Mouse (Mus musculus): ENCODE measurements around the gene Selenoi.

Gene Selenoi

GRCm38 (mm10) chr5:30233979-30234378 lies 1.6 kb downstream of the Selenoi start:
- ATAC-seq (ENCODE audit: insufficient number of reproducible peaks, low FRiP score, low TSS enrichment): no peak

GRCm38 (mm10) chr5:30235641-30236126 lies 3.3 kb downstream of the Selenoi start:
- ATAC-seq (ENCODE audit: insufficient number of reproducible peaks, low FRiP score, low TSS enrichment): no peak

- ATAC-seq (ENCODE audit: insufficient number of reproducible peaks, low FRiP score, low TSS enrichment): no peak
Measured at GRCm38 (mm10) chr5:30238533-30238932, 6.2 kb downstream of the Selenoi start.

GRCm38 (mm10) chr5:30240552-30240951 lies 8.2 kb downstream of the Selenoi start:
- ATAC-seq (ENCODE audit: insufficient number of reproducible peaks, low FRiP score, low TSS enrichment): no peak

- no peak for ATAC-seq (ENCODE audit: insufficient number of reproducible peaks, low FRiP score, low TSS enrichment)
Measured at GRCm38 (mm10) chr5:30242410-30242809, 10.0 kb downstream of the Selenoi start.

GRCm38 (mm10) chr5:30243741-30244140 lies 11.4 kb downstream of the Selenoi start:
- ATAC-seq (ENCODE audit: insufficient number of reproducible peaks, low FRiP score, low TSS enrichment): no peak

GRCm38 (mm10) chr5:30245861-30246416 lies 13.6 kb downstream of the Selenoi start:
- ATAC-seq (ENCODE audit: insufficient number of reproducible peaks, low FRiP score, low TSS enrichment): no peak

- ATAC-seq (ENCODE audit: insufficient number of reproducible peaks, low FRiP score, low TSS enrichment): no peak
Measured at GRCm38 (mm10) chr5:30247666-30248065, 15.3 kb downstream of the Selenoi start.

GRCm38 (mm10) chr5:30255567-30256354 lies 23.4 kb downstream of the Selenoi start:
- no peak for ATAC-seq (ENCODE audit: insufficient number of reproducible peaks, low FRiP score, low TSS enrichment)

GRCm38 (mm10) chr5:30258776-30259175 lies 26.4 kb downstream of the Selenoi start:
- ATAC-seq (ENCODE audit: insufficient number of reproducible peaks, low FRiP score, low TSS enrichment): peak; percentile 87

- ATAC-seq (ENCODE audit: insufficient number of reproducible peaks, low FRiP score, low TSS enrichment): no peak
Measured at GRCm38 (mm10) chr5:30270571-30271190, 38.3 kb downstream of the Selenoi start.

- ATAC-seq (ENCODE audit: insufficient number of reproducible peaks, low FRiP score, low TSS enrichment): no peak
Measured at GRCm38 (mm10) chr5:30271599-30272281, 39.4 kb downstream of the Selenoi start.

- ATAC-seq (ENCODE audit: insufficient number of reproducible peaks, low FRiP score, low TSS enrichment): no peak
Measured at GRCm38 (mm10) chr5:30276361-30276760, 44.0 kb downstream of the Selenoi start.

- no peak for ATAC-seq (ENCODE audit: insufficient number of reproducible peaks, low FRiP score, low TSS enrichment)
Measured at GRCm38 (mm10) chr5:30278952-30279351, 46.6 kb downstream of the Selenoi start.

- no peak for ATAC-seq (ENCODE audit: insufficient number of reproducible peaks, low FRiP score, low TSS enrichment)
Measured at GRCm38 (mm10) chr5:30279446-30279845, 47.1 kb downstream of the Selenoi start.

- no peak for ATAC-seq (ENCODE audit: insufficient number of reproducible peaks, low FRiP score, low TSS enrichment)
Measured at GRCm38 (mm10) chr5:30280864-30281263, 48.5 kb downstream of the Selenoi start.

GRCm38 (mm10) chr5:30281291-30281732 lies 48.9 kb downstream of the Selenoi start, which contains the start of gene Drc1:
Drc1 (plus strand) TSS chr5:30281388.
- peak; percentile 83 for ATAC-seq (ENCODE audit: insufficient number of reproducible peaks, low FRiP score, low TSS enrichment)

GRCm38 (mm10) chr5:30285944-30286799 lies 53.8 kb downstream of the Selenoi start:
- no peak for ATAC-seq (ENCODE audit: insufficient number of reproducible peaks, low FRiP score, low TSS enrichment)

GRCm38 (mm10) chr5:30287106-30287882 lies 54.9 kb downstream of the Selenoi start:
- ATAC-seq (ENCODE audit: insufficient number of reproducible peaks, low FRiP score, low TSS enrichment): no peak
